Mouse (Mus musculus) ZHBTc4 (cell line): ENCODE results near the gene Tlr9.

Experiments
- DNase-seq: peaks from one replicate; pipeline ENCODE4 v3.0.0-alpha.2; 2011; ENCODE audit warnings: low read depth, low spot score

Gene Tlr9

GRCm38 (mm10) chr9:106222261-106222851 lies at the start of gene Tlr9:
Tlr9 (plus strand) TSS chr9:106222598.
- DNase-seq, result no peak

- DNase-seq, result no peak
Observed at GRCm38 (mm10) chr9:106173363-106173762, 49.0 kb upstream of the Tlr9 start.

- DNase-seq, result no peak
Observed at GRCm38 (mm10) chr9:106175552-106176200, 46.7 kb upstream of the Tlr9 start.

- no peak for DNase-seq
Observed at GRCm38 (mm10) chr9:106176769-106177168, 45.6 kb upstream of the Tlr9 start.

- peak; percentile 78 for DNase-seq
Observed at GRCm38 (mm10) chr9:106177799-106178198, 44.6 kb upstream of the Tlr9 start.

GRCm38 (mm10) chr9:106179454-106179853 lies 42.9 kb upstream of the Tlr9 start:
- DNase-seq, result peak; percentile 57

- no peak for DNase-seq
Observed at GRCm38 (mm10) chr9:106179964-106180363, 42.4 kb upstream of the Tlr9 start.

- DNase-seq, result no peak
Observed at GRCm38 (mm10) chr9:106182146-106182545, 40.3 kb upstream of the Tlr9 start.

- DNase-seq, result no peak
Observed at GRCm38 (mm10) chr9:106183996-106184395, 38.4 kb upstream of the Tlr9 start.

GRCm38 (mm10) chr9:106191355-106191754 lies 31.0 kb upstream of the Tlr9 start:
- DNase-seq, result peak; percentile 67

- no peak for DNase-seq
Observed at GRCm38 (mm10) chr9:106192024-106192423, 30.4 kb upstream of the Tlr9 start.

- no peak for DNase-seq
Observed at GRCm38 (mm10) chr9:106192998-106193397, 29.4 kb upstream of the Tlr9 start.

- DNase-seq, result no peak
Observed at GRCm38 (mm10) chr9:106193930-106194807, 28.2 kb upstream of the Tlr9 start.

- DNase-seq, result no peak
Observed at GRCm38 (mm10) chr9:106195693-106196092, 26.7 kb upstream of the Tlr9 start.

- DNase-seq, result no peak
Observed at GRCm38 (mm10) chr9:106197081-106197713, 25.2 kb upstream of the Tlr9 start.

GRCm38 (mm10) chr9:106197732-106198131 lies 24.7 kb upstream of the Tlr9 start:
- DNase-seq, result no peak

GRCm38 (mm10) chr9:106198962-106199458 lies 23.4 kb upstream of the Tlr9 start:
- DNase-seq, result peak; percentile 80

- no peak for DNase-seq
Observed at GRCm38 (mm10) chr9:106199535-106200272, 22.7 kb upstream of the Tlr9 start, which contains the start of gene Ppm1m. Ppm1m (minus strand) TSS chr9:106199746.

GRCm38 (mm10) chr9:106201895-106202294 lies 20.5 kb upstream of the Tlr9 start:
- DNase-seq, result no peak

GRCm38 (mm10) chr9:106202819-106203636 lies 19.4 kb upstream of the Tlr9 start, which contains the start of gene Twf2:
Twf2 (plus strand) TSS chr9:106203108.
- peak; percentile 96 for DNase-seq
